Mouse (Mus musculus) layer of hippocampus, adult 18-20 months (tissue): ENCODE data around the gene Lsm2. TPM values are rescaled to one million over a fixed set of nuclear protein-coding genes. Genes with fewer than 3 reads are reported as not detected.
A peak's percentile ranks its signal among the peaks of the same experiment; 100 is the strongest.
"Not testable (repeated sequence)": the region's sequence is repeated elsewhere in the genome, so short reads cannot be mapped to it uniquely, and the experiment has no call there.

Source experiments
- DNase-seq, 2 experiments: peaks; one replicate each; pipeline ENCODE4 v3.0.0; 2022; ENCODE audit warnings: low spot score in 2 of 2
- total RNA-seq, 2 experiments: library from RNA; stranded (reverse); gene quantifications; 2 replicates each; pipeline ENCODE4 v1.2.3; 2021

The Lsm2 gene
- total RNA-seq, 2 experiments from 2014 or later, result 18.2 to 20.7 TPM

GRCm38 (mm10) chr17:34955884-34956283, 25.8 kb upstream of the Lsm2 start:
- no peak for DNase-seq

- no peak for DNase-seq
Observed at GRCm38 (mm10) chr17:34956340-34956739, 25.3 kb upstream of the Lsm2 start.

GRCm38 (mm10) chr17:34957291-34957690, 24.4 kb upstream of the Lsm2 start:
- not testable (repeated sequence) for DNase-seq

- not testable (repeated sequence) for DNase-seq
Observed at GRCm38 (mm10) chr17:34957966-34958365, 23.7 kb upstream of the Lsm2 start.

GRCm38 (mm10) chr17:34958734-34959129, 22.9 kb upstream of the Lsm2 start:
- DNase-seq, result not testable (repeated sequence)

GRCm38 (mm10) chr17:34959130-34959778, 22.4 kb upstream of the Lsm2 start, which contains the start of gene Hspa1b:
Gene Hspa1b (minus strand): TSS chr17:34959238.
- DNase-seq, result peak; percentile 75 to 88

GRCm38 (mm10) chr17:34959881-34960515, 21.7 kb upstream of the Lsm2 start:
- no peak for DNase-seq

GRCm38 (mm10) chr17:34960702-34961493, 20.8 kb upstream of the Lsm2 start:
- peak in 1 of 2 experiments; percentile 38 for DNase-seq

- DNase-seq, result no peak
Observed at GRCm38 (mm10) chr17:34962125-34962524, 19.5 kb upstream of the Lsm2 start.

GRCm38 (mm10) chr17:34962841-34963240, 18.8 kb upstream of the Lsm2 start:
- no peak for DNase-seq

- DNase-seq, result no peak
Observed at GRCm38 (mm10) chr17:34964640-34965049, 17.0 kb upstream of the Lsm2 start.

GRCm38 (mm10) chr17:34965627-34966026, 16.0 kb upstream of the Lsm2 start:
- DNase-seq, result no peak

- not testable (repeated sequence) for DNase-seq
Observed at GRCm38 (mm10) chr17:34969822-34970221, 11.8 kb upstream of the Lsm2 start, which contains the start of gene Gm20481. Gene Gm20481 (plus strand): TSS chr17:34969912.

GRCm38 (mm10) chr17:34970850-34971249, 10.8 kb upstream of the Lsm2 start:
- DNase-seq, result not testable (repeated sequence)

GRCm38 (mm10) chr17:34971694-34972068, 10.0 kb upstream of the Lsm2 start:
- not testable (repeated sequence) for DNase-seq

GRCm38 (mm10) chr17:34972069-34972749, 9.5 kb upstream of the Lsm2 start, which contains the start of the genes Hspa1a and Hspa1l:
Gene Hspa1a (minus strand): TSS chr17:34972156.
Gene Hspa1l (plus strand): TSS chr17:34972703.
- peak; percentile 76 to 85 for DNase-seq

GRCm38 (mm10) chr17:34975581-34976492, 5.8 kb upstream of the Lsm2 start:
- DNase-seq, result no peak

GRCm38 (mm10) chr17:34977000-34977399, 4.7 kb upstream of the Lsm2 start:
- no peak for DNase-seq

- DNase-seq, result no peak
Observed at GRCm38 (mm10) chr17:34978239-34978638, 3.4 kb upstream of the Lsm2 start.

GRCm38 (mm10) chr17:34979631-34980030, 2.0 kb upstream of the Lsm2 start:
- no peak for DNase-seq
